Mouse (Mus musculus) forebrain, embryonic 16.5 days (tissue): ENCODE data around the gene Plcl2. TPM values are rescaled to one million over a fixed set of nuclear protein-coding genes. Genes with fewer than 3 reads are reported as not detected.

Source experiments
- ATAC-seq: fragments of 200-750 bp; cut with Nextera tagmentation; 2 replicates; pipeline ENCODE4 v1.8.0; 2017; ENCODE audit warnings: mild to moderate bottlenecking, moderate library complexity
- H3K27ac ChIP-seq: fragments of 300-500 bp; sonication (generic); 2 replicates; pipeline ENCODE4 v1.5.1; 2014; ENCODE audit warnings: low read length, control low read depth
- H3K27me3 ChIP-seq: fragments of 300-500 bp; sonication (generic); replicated peaks from 2 replicates; pipeline ENCODE4 v1.6.1; 2014; ENCODE audit warnings: low read length; ENCODE audit not compliant: control insufficient read depth, insufficient read depth
- H3K36me3 ChIP-seq: fragments of 300-500 bp; sonication (generic); 2 replicates; pipeline ENCODE4 v1.6.1; 2014; ENCODE audit not compliant: control insufficient read depth, insufficient read depth
- H3K4me1 ChIP-seq: fragments of 300-500 bp; sonication (generic); replicated peaks from 2 replicates; pipeline ENCODE4 v1.6.1; 2014; ENCODE audit warnings: low read length; ENCODE audit not compliant: control insufficient read depth, insufficient read depth
- H3K4me2 ChIP-seq: fragments of 300-500 bp; sonication (generic); 2 replicates; pipeline ENCODE4 v1.6.1; 2014; ENCODE audit warnings: mild to moderate bottlenecking, low read length, control low read depth
- H3K4me3 ChIP-seq: fragments of 300-500 bp; sonication (generic); replicated peaks from 2 replicates; pipeline ENCODE4 v1.5.1; 2014; ENCODE audit warnings: mild to moderate bottlenecking, low read length, control low read depth
- H3K9ac ChIP-seq: fragments of 300-500 bp; sonication (generic); replicated peaks from 2 replicates; pipeline ENCODE4 v1.6.1; 2014; ENCODE audit warnings: low read depth, low read length, control low read depth
- H3K9me3 ChIP-seq: fragments of 300-500 bp; sonication (generic); 2 replicates; pipeline ENCODE4 v1.6.1; 2016; ENCODE audit warnings: low read length; ENCODE audit not compliant: control insufficient read depth
- WGBS: fragments of 180-500 bp; shearing (Covaris S2); extraction: QIAGEN DNeasy Blood & Tissue Kit; methylation state at CpG from one replicate; pipeline ENCODE4 v1.1.7; 2014; 5-methylcytosine and 5-hydroxymethylcytosine counted together
- polyA plus RNA-seq: library from polyadenylated mRNA; unstranded; fragments of >200 nt; fragmentation: Nextera tagmentation; extraction: Ambion mirVana; gene quantifications from 2 replicates; pipeline ENCODE4 v1.2.1, GENCODE M21; 2015

Plcl2 gene
- polyA plus RNA-seq, 1 experiment from 2014 or later: 9.7 TPM

- WGBS: 87% methylated on average over 5 of the region's 5 CpGs
- Histone ChIP-seq H3K36me3 (no peaks in the 10 kb centered on the region), H3K4me3 (no peak overlapping the region), H3K4me2 (no peak overlapping the region), H3K9me3 (no peaks in the 10 kb centered on the region), H3K27me3 (no peaks in the 10 kb centered on the region), H3K27ac (no peak overlapping the region), H3K9ac (no peak overlapping the region), H3K4me1 (no peaks in the 10 kb centered on the region)
- no peak for ATAC-seq
Observed at GRCm38 (mm10) chr17:50586834-50587233, 77.6 kb downstream of the Plcl2 start.

- Histone ChIP-seq H3K4me3 (no peak overlapping the region), H3K9ac (no peak overlapping the region), H3K27ac (no peak overlapping the region), H3K27me3 (no peaks in the 10 kb centered on the region), H3K36me3 (no peaks in the 10 kb centered on the region), H3K4me2 (no peak overlapping the region), H3K4me1 (no peaks in the 10 kb centered on the region), H3K9me3 (no peaks in the 10 kb centered on the region)
- 72% methylated on average over 3 of the region's 3 CpGs for WGBS
- ATAC-seq: no peak
Observed at GRCm38 (mm10) chr17:50587941-50588340, 78.7 kb downstream of the Plcl2 start.

- H3K4me1 ChIP-seq: peaks cover 2% of the 10 kb centered on the region; the same call in 1 of the 2 replicates
- H3K27ac ChIP-seq: no peak overlapping the region
- no peak for ATAC-seq
- H3K27me3 ChIP-seq: no peaks in the 10 kb centered on the region
- WGBS: 70% methylated on average over 6 of the region's 6 CpGs
- H3K9ac ChIP-seq: no peak overlapping the region
- no peak overlapping the region for H3K4me3 ChIP-seq
- no peaks in the 10 kb centered on the region for H3K36me3 ChIP-seq
- no peaks in the 10 kb centered on the region for H3K9me3 ChIP-seq
- no peak overlapping the region for H3K4me2 ChIP-seq
Observed at GRCm38 (mm10) chr17:50600178-50600577, 91.0 kb downstream of the Plcl2 start.

GRCm38 (mm10) chr17:50600696-50601095, 91.5 kb downstream of the Plcl2 start:
- Histone ChIP-seq H3K36me3 (no peaks in the 10 kb centered on the region), H3K27me3 (no peaks in the 10 kb centered on the region), H3K4me3 (no peak overlapping the region), H3K4me1 (peaks cover 2% of the 10 kb centered on the region; the same call in 1 of the 2 replicates), H3K27ac (no peak overlapping the region), H3K9me3 (no peaks in the 10 kb centered on the region), H3K9ac (no peak overlapping the region), H3K4me2 (no peak overlapping the region)
- WGBS: 91% methylated on average over 1 of the region's 1 CpGs
- ATAC-seq: no peak

- 0 out of 2 replicates have a peak, but pooled peaks cover 2% of the 10 kb centered on the region for H3K4me1 ChIP-seq
- no peak overlapping the region for H3K4me3 ChIP-seq
- H3K9me3 ChIP-seq: no peaks in the 10 kb centered on the region
- no peaks in the 10 kb centered on the region for H3K27me3 ChIP-seq
- WGBS: 97% methylated on average over 2 of the region's 2 CpGs
- no peak overlapping the region for H3K9ac ChIP-seq
- H3K4me2 ChIP-seq: no peak overlapping the region
- no peak overlapping the region for H3K27ac ChIP-seq
- peaks cover 12% of the 10 kb centered on the region for H3K36me3 ChIP-seq
- no peak for ATAC-seq
Observed at GRCm38 (mm10) chr17:50606890-50607289, 97.7 kb downstream of the Plcl2 start.

GRCm38 (mm10) chr17:50609908-50610307, 100.7 kb downstream of the Plcl2 start:
- no peak overlapping the region for H3K4me3 ChIP-seq
- H3K36me3 ChIP-seq: peaks cover 21% of the 10 kb centered on the region
- no peak for ATAC-seq
- no peaks in the 10 kb centered on the region for H3K27me3 ChIP-seq
- peaks cover 2% of the 10 kb centered on the region; the same call in 1 of the 2 replicates for H3K9me3 ChIP-seq
- no peak overlapping the region for H3K27ac ChIP-seq
- H3K4me2 ChIP-seq: no peak overlapping the region
- 0 out of 2 replicates have a peak, but pooled peaks cover 2% of the 10 kb centered on the region for H3K4me1 ChIP-seq
- H3K9ac ChIP-seq: no peak overlapping the region
- WGBS: 80% methylated on average over 4 of the region's 4 CpGs

- Histone ChIP-seq H3K4me3 (no peak overlapping the region), H3K4me2 (no peak overlapping the region)
- 93% methylated on average over 7 of the region's 7 CpGs for WGBS
Observed at GRCm38 (mm10) chr17:50620794-50621537, 111.8 kb downstream of the Plcl2 start.

GRCm38 (mm10) chr17:50621996-50622395, 112.8 kb downstream of the Plcl2 start:
- Histone ChIP-seq H3K36me3 (no peaks in the 10 kb centered on the region), H3K9ac (no peak overlapping the region), H3K27ac (no peak overlapping the region), H3K4me1 (0 out of 2 replicates have a peak, but pooled peaks cover 2% of the 10 kb centered on the region), H3K27me3 (no peaks in the 10 kb centered on the region), H3K4me3 (no peak overlapping the region), H3K9me3 (no peaks in the 10 kb centered on the region), H3K4me2 (no peak overlapping the region)
- no peak for ATAC-seq
- 80% methylated on average over 3 of the region's 3 CpGs for WGBS

More at GRCm38 (mm10) chr17:50620794-50621537, 111.8 kb downstream of the Plcl2 start:
- H3K4me1 ChIP-seq: 0 out of 2 replicates have a peak, but pooled peaks cover 2% of the 10 kb centered on the region
- H3K9me3 ChIP-seq: no peaks in the 10 kb centered on the region
- H3K36me3 ChIP-seq: no peaks in the 10 kb centered on the region
- H3K27ac ChIP-seq: no peak overlapping the region
- no peaks in the 10 kb centered on the region for H3K27me3 ChIP-seq
- ATAC-seq: no peak
- no peak overlapping the region for H3K9ac ChIP-seq

- ATAC-seq: no peak
- H3K4me3 ChIP-seq: no peak overlapping the region
- H3K4me2 ChIP-seq: no peak overlapping the region
- 91% methylated on average over 4 of the region's 4 CpGs for WGBS
- H3K36me3 ChIP-seq: no peaks in the 10 kb centered on the region
- H3K4me1 ChIP-seq: 0 out of 2 replicates have a peak, but pooled peaks cover 2% of the 10 kb centered on the region
- H3K27me3 ChIP-seq: no peaks in the 10 kb centered on the region
- H3K9me3 ChIP-seq: no peaks in the 10 kb centered on the region
- no peak overlapping the region for H3K9ac ChIP-seq
- H3K27ac ChIP-seq: no peak overlapping the region
Observed at GRCm38 (mm10) chr17:50625584-50625983, 116.4 kb downstream of the Plcl2 start.
